Mouse (Mus musculus): ENCODE measurements around the gene Pcgf6. TPM values are rescaled to one million over a fixed set of nuclear protein-coding genes. Genes with fewer than 3 reads are reported as not detected.

The Pcgf6 gene
- polyA plus RNA-seq, 1 experiment from 2014 or later, result 31.0 TPM

DNA sequence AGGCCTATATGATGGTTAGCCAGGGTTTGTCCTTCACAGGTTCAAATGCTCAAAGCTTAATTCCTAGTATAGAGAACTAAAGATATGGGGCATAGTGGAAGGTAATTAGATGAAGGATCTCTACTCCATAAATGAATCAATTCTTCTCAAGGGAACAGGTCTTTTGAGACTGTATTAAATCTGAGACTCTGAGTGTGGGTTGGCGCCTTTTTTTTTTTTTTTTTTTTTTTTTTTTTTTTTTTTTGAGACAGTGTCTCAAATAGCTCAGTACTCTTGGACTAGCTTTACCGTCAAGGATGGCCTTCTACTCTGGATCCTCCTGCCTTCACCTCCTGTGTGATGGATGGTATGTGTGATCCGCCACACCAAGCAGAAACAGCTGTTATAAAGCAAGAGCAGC, 14.1 kb downstream of the Pcgf6 start:
- Histone ChIP-seq H3K27me3 (ENCODE audit: control insufficient read depth, insufficient read depth, low read length) (no peaks in the 10 kb centered on the region), H3K9ac (ENCODE audit: low read length) (no peak overlapping the region), H3K36me3 (ENCODE audit: control insufficient read depth, insufficient read depth, low read length) (no peaks in the 10 kb centered on the region; the same call in 1 of the 2 replicates), H3K27ac (ENCODE audit: low read depth, low read length) (no peak overlapping the region), H3K4me2 (ENCODE audit: low read depth) (no peak overlapping the region), H3K4me1 (ENCODE audit: control insufficient read depth, insufficient read depth, low read length) (no peaks in the 10 kb centered on the region), H3K4me3 (ENCODE audit: low read depth, low read length) (no peak overlapping the region), H3K9me3 (ENCODE audit: control insufficient read depth, low read length) (no peaks in the 10 kb centered on the region)
- ATAC-seq (ENCODE audit: insufficient read depth, low FRiP score, low TSS enrichment) (no peak), DNase-seq (ENCODE audit: low spot score) (no peak)
- WGBS, result 88% methylated on average over 3 of the region's 3 CpGs

DNA sequence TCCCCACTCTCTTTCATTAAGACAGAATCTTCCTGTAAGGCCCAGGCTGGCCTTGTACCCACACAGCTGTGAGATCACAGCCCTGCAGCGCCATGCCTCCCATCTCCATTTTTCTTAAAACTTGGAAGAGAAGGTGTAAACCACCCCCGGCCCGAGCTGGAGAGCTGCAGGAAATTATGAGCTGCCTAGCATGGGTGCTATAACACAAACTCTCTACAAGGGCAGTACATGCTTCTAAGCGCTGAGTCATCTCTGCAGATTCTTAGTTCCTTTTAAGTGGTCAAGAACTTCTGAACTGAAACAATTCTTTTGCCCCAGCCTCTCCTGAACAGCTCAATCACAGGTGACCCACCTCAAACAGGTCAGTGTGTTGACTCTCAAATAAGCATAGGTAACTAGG, 15.8 kb downstream of the Pcgf6 start:
- no peaks in the 10 kb centered on the region for H3K27me3 ChIP-seq (ENCODE audit: control insufficient read depth, insufficient read depth, low read length)
- 96% methylated on average over 4 of the region's 4 CpGs for WGBS
- H3K4me3 ChIP-seq (ENCODE audit: low read depth, low read length), result no peak overlapping the region
- H3K9ac ChIP-seq (ENCODE audit: low read length), result no peak overlapping the region
- DNase-seq (ENCODE audit: low spot score) (no peak), ATAC-seq (ENCODE audit: insufficient read depth, low FRiP score, low TSS enrichment) (no peak)
- no peak overlapping the region for H3K27ac ChIP-seq (ENCODE audit: low read depth, low read length)
- H3K4me1 ChIP-seq (ENCODE audit: control insufficient read depth, insufficient read depth, low read length), result no peaks in the 10 kb centered on the region
- no peaks in the 10 kb centered on the region for H3K9me3 ChIP-seq (ENCODE audit: control insufficient read depth, low read length)
- H3K36me3 ChIP-seq (ENCODE audit: control insufficient read depth, insufficient read depth, low read length), result no peaks in the 10 kb centered on the region; the same call in 1 of the 2 replicates
- no peak overlapping the region for H3K4me2 ChIP-seq (ENCODE audit: low read depth)

DNA sequence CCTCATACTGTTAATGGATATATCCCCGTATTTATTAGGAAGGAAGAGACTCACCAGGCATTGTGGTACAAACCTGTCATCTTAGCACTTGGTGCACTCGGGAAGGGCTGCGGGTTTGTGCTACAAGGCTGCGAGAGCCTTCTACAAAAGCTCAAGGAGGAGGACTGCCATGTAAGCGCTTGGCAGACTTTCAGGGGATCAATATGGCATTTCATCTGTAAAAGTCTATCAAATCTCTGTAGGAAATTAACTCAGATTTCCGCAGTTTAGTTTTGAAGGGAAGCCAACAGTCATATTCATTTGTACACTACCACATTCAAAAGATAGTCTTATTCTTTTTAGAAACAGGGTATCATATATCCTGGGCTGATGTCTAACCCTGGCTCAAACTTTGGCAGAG, 18.9 kb downstream of the Pcgf6 start:
- Histone ChIP-seq H3K36me3 (ENCODE audit: control insufficient read depth, insufficient read depth, low read length) (no peaks in the 10 kb centered on the region; the same call in 1 of the 2 replicates), H3K9ac (ENCODE audit: low read length) (no peak overlapping the region), H3K4me2 (ENCODE audit: low read depth) (no peak overlapping the region), H3K27ac (ENCODE audit: low read depth, low read length) (no peak overlapping the region), H3K9me3 (ENCODE audit: control insufficient read depth, low read length) (no peaks in the 10 kb centered on the region), H3K4me1 (ENCODE audit: control insufficient read depth, insufficient read depth, low read length) (no peaks in the 10 kb centered on the region), H3K27me3 (ENCODE audit: control insufficient read depth, insufficient read depth, low read length) (no peaks in the 10 kb centered on the region), H3K4me3 (ENCODE audit: low read depth, low read length) (no peak overlapping the region)
- WGBS, result 93% methylated on average over 6 of the region's 6 CpGs
- no peak for DNase-seq (ENCODE audit: low spot score)
- ATAC-seq (ENCODE audit: insufficient read depth, low FRiP score, low TSS enrichment), result no peak

DNA sequence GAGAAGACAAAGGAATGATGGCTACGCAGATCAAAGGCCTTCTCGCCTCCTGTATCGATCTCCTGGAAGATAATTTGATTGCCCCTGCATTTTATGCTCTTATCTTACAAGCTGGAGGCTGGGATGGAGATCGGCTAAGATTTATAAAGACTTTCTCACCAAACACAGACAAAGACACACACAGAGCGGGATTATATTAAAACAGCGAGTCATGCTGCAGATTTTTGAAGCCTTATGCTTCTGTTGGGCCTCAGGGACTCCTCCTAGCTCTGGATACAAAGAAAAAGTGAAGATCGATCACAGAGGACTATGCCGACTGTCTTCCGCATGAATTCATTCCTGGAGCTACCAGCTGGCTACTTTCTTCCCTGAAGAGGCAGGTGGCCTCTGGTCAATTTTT, 20.9 kb downstream of the Pcgf6 start:
- no peaks in the 10 kb centered on the region for H3K9me3 ChIP-seq (ENCODE audit: control insufficient read depth, low read length)
- WGBS, result 73% methylated on average over 9 of the region's 9 CpGs
- H3K27ac ChIP-seq (ENCODE audit: low read depth, low read length), result peak overlapping the region; percentile 50; the same call in 1 of the 2 replicates
- no peaks in the 10 kb centered on the region for H3K27me3 ChIP-seq (ENCODE audit: control insufficient read depth, insufficient read depth, low read length)
- H3K4me1 ChIP-seq (ENCODE audit: control insufficient read depth, insufficient read depth, low read length), result no peaks in the 10 kb centered on the region
- no peak overlapping the region for H3K4me2 ChIP-seq (ENCODE audit: low read depth)
- H3K4me3 ChIP-seq (ENCODE audit: low read depth, low read length), result no peak overlapping the region
- no peaks in the 10 kb centered on the region; the same call in 1 of the 2 replicates for H3K36me3 ChIP-seq (ENCODE audit: control insufficient read depth, insufficient read depth, low read length)
- ATAC-seq (ENCODE audit: insufficient read depth, low FRiP score, low TSS enrichment) (no peak), DNase-seq (ENCODE audit: low spot score) (peak; percentile 23)
- H3K9ac ChIP-seq (ENCODE audit: low read length), result no peak overlapping the region

DNA sequence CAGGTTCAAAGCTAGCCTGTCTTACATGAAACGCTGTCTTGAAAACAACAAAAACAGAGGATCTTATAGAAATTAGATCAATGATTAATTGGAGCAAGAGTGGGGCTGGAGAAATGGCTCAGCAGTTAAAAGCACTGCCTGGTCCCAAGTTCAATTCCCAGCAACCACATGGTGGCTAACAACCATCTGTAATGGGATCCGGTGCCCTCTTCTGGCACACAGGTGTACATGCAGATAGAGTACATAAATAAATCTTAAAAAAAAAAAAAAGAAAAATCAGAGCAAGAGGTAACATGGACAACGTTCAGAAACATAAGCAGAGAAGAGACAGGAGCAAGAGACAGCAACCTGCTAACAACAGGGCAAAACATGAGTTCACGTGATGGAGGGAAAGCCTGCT, 24.2 kb downstream of the Pcgf6 start:
- DNase-seq (ENCODE audit: low spot score), result no peak
- Histone ChIP-seq H3K27me3 (ENCODE audit: control insufficient read depth, insufficient read depth, low read length) (no peaks in the 10 kb centered on the region), H3K36me3 (ENCODE audit: control insufficient read depth, insufficient read depth, low read length) (no peaks in the 10 kb centered on the region), H3K4me3 (ENCODE audit: low read depth, low read length) (no peak overlapping the region), H3K4me2 (ENCODE audit: low read depth) (no peak overlapping the region), H3K27ac (ENCODE audit: low read depth, low read length) (no peak overlapping the region), H3K9ac (ENCODE audit: low read length) (no peak overlapping the region), H3K9me3 (ENCODE audit: control insufficient read depth, low read length) (no peaks in the 10 kb centered on the region), H3K4me1 (ENCODE audit: control insufficient read depth, insufficient read depth, low read length) (no peaks in the 10 kb centered on the region)
- WGBS, result 88% methylated on average over 4 of the region's 4 CpGs
- ATAC-seq (ENCODE audit: insufficient read depth, low FRiP score, low TSS enrichment), result no peak

DNA sequence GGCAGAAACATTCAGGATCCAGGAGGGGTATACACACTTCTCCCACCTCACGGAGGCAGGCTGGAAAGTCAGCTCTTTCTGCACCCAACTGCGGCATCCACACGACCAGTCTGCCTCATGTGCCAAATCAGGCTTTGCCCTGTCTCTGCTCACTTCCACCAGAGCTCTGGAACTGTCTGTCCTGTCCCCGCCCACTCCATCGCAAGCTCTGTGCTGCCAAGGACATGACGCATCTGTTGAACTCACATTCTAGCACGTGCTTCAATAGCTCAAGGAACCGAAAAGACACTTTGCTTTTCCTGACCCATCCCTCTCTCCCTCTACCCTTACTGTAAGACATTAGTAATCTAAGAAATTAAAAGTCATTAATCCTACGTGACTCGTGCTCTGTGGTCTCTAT, 25.8 kb downstream of the Pcgf6 start:
- H3K9ac ChIP-seq (ENCODE audit: low read length), result no peak overlapping the region
- no peak overlapping the region for H3K4me3 ChIP-seq (ENCODE audit: low read depth, low read length)
- 91% methylated on average over 10 of the region's 10 CpGs for WGBS
- no peak overlapping the region for H3K4me2 ChIP-seq (ENCODE audit: low read depth)
- H3K4me1 ChIP-seq (ENCODE audit: control insufficient read depth, insufficient read depth, low read length), result no peaks in the 10 kb centered on the region
- ATAC-seq (ENCODE audit: insufficient read depth, low FRiP score, low TSS enrichment) (no peak), DNase-seq (ENCODE audit: low spot score) (no peak)
- no peak overlapping the region for H3K27ac ChIP-seq (ENCODE audit: low read depth, low read length)
- no peaks in the 10 kb centered on the region for H3K9me3 ChIP-seq (ENCODE audit: control insufficient read depth, low read length)
- H3K27me3 ChIP-seq (ENCODE audit: control insufficient read depth, insufficient read depth, low read length), result no peaks in the 10 kb centered on the region
- H3K36me3 ChIP-seq (ENCODE audit: control insufficient read depth, insufficient read depth, low read length), result no peaks in the 10 kb centered on the region

DNA sequence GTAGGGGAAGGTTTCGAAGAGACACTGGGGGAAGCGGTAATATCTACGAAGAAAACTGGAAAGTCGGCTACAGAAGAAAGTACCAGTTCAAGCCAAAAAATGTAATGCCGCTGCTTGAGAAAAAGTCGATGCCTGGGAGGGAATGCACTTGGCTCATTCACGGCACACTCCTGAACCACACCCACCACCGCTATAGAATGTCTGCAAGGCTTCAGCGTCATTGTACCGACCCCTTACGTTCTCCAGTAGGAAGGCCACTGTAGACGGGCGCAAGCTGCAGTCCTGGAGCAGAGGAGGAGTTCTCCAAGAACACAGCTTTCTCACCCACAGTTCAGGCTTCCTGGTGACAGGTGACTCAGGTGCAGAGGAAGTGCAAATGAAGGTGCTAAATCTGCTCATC, 27.2 kb downstream of the Pcgf6 start:
- H3K4me2 ChIP-seq (ENCODE audit: low read depth), result no peak overlapping the region
- no peak overlapping the region for H3K4me3 ChIP-seq (ENCODE audit: low read depth, low read length)
- no peaks in the 10 kb centered on the region for H3K36me3 ChIP-seq (ENCODE audit: control insufficient read depth, insufficient read depth, low read length)
- H3K4me1 ChIP-seq (ENCODE audit: control insufficient read depth, insufficient read depth, low read length), result no peaks in the 10 kb centered on the region
- no peak overlapping the region for H3K27ac ChIP-seq (ENCODE audit: low read depth, low read length)
- ATAC-seq (ENCODE audit: insufficient read depth, low FRiP score, low TSS enrichment), result no peak
- 91% methylated on average over 13 of the region's 13 CpGs for WGBS
- no peaks in the 10 kb centered on the region for H3K9me3 ChIP-seq (ENCODE audit: control insufficient read depth, low read length)
- H3K9ac ChIP-seq (ENCODE audit: low read length), result no peak overlapping the region
- no peaks in the 10 kb centered on the region for H3K27me3 ChIP-seq (ENCODE audit: control insufficient read depth, insufficient read depth, low read length)
- no peak for DNase-seq (ENCODE audit: low spot score)

DNA sequence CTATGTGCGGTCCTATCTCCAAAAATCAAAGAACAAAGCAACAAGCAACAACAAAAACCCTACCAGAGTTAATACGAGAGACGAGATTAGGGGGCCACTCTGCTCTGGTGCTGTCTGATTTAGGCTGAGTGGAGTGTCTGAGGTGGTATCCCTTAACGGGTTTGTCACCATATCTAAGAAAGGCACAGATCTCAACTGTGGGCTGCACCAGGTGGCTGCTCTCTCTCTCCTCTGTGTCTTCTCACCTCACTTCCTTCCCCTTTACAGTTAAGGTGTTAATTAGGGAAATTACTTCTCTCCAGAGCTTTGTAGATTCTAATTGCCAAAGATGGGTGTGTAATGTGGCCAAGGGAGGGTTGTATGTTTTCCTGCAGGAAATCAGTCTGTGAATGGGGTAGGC, 28.0 kb downstream of the Pcgf6 start:
- no peak for ATAC-seq (ENCODE audit: insufficient read depth, low FRiP score, low TSS enrichment)
- Histone ChIP-seq H3K27ac (ENCODE audit: low read depth, low read length) (no peak overlapping the region), H3K36me3 (ENCODE audit: control insufficient read depth, insufficient read depth, low read length) (no peaks in the 10 kb centered on the region), H3K9me3 (ENCODE audit: control insufficient read depth, low read length) (no peaks in the 10 kb centered on the region), H3K4me2 (ENCODE audit: low read depth) (no peak overlapping the region), H3K27me3 (ENCODE audit: control insufficient read depth, insufficient read depth, low read length) (no peaks in the 10 kb centered on the region), H3K4me1 (ENCODE audit: control insufficient read depth, insufficient read depth, low read length) (no peaks in the 10 kb centered on the region), H3K4me3 (ENCODE audit: low read depth, low read length) (no peak overlapping the region), H3K9ac (ENCODE audit: low read length) (no peak overlapping the region)
- WGBS, result 83% methylated on average over 4 of the region's 4 CpGs
- DNase-seq (ENCODE audit: low spot score), result no peak

DNA sequence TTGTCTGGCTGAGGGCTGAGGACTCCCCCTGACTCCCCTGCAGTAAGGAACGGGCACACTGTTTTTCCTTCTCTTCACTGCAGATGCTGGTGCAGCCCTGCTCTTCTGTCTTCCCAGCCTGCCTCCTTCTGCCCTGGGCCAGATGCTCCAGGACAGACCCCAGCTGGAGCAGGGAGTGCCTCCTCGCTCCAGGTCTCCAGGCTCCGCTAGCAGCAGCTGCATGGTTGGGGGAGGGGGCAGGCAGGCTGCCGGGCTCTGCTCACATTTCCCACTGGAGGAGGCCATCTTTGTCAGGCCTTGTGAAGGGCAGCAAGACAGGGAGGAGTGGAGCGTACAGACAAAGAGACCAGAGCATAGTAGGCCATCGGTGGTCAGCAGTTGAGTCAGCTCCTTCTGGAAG, 31.4 kb downstream of the Pcgf6 start:
- H3K27ac ChIP-seq (ENCODE audit: low read depth, low read length), result peak overlapping the region; percentile 81; the same call in 1 of the 2 replicates

More for the DNA sequence above, 31.4 kb downstream of the Pcgf6 start:
- Histone ChIP-seq H3K27me3 (ENCODE audit: control insufficient read depth, insufficient read depth, low read length) (peaks cover 20% of the 10 kb centered on the region), H3K9ac (ENCODE audit: low read length) (peak overlapping the region; percentile 45), H3K36me3 (ENCODE audit: control insufficient read depth, insufficient read depth, low read length) (no peaks in the 10 kb centered on the region), H3K4me3 (ENCODE audit: low read depth, low read length) (peak overlapping the region; percentile 29), H3K4me2 (ENCODE audit: low read depth) (peak overlapping the region; percentile 45), H3K9me3 (ENCODE audit: control insufficient read depth, low read length) (no peaks in the 10 kb centered on the region), H3K4me1 (ENCODE audit: control insufficient read depth, insufficient read depth, low read length) (peaks cover 7% of the 10 kb centered on the region; the same call in 1 of the 2 replicates)
- 14% methylated on average over 6 of the region's 6 CpGs for WGBS
- DNase-seq (ENCODE audit: low spot score), result peak; percentile 76
- ATAC-seq (ENCODE audit: insufficient read depth, low FRiP score, low TSS enrichment), result no peak
